Mouse (Mus musculus): ENCODE data around the gene Lamb2.

DNA sequence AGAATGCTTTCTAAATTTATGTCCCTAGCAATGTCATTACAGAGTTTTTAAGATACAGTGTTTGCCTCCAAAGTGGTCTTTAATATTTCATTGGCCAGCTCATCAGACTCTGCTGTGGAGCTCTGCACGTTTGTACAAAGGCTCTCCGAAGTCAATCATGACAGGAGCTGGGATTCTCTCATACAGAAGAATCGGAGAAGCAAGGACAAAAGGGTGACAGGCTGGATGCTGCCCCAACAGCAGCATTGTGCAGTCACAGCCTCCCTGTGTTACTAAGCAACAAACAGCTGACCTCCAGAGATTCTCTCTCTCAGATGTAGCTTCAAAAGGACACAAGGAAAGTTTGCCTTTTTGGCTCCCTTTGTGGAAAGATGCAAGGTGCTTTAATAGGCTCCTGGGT lies 43.4 kb upstream of the Lamb2 start, which contains the start of gene BC048562:
- TF ChIP-seq POLR2A (IDR thresholded peaks at IDR 0.05; ENCODE audit: borderline replicate concordance, extremely low read depth, insufficient read depth, insufficient read length, poor library complexity, severe bottlenecking) = no peak
- no peak for TF ChIP-seq CTCF (IDR thresholded peaks at IDR 0.05; ENCODE audit: borderline replicate concordance, extremely low read depth, insufficient read depth, insufficient read length)
